Mouse (Mus musculus) lung, postnatal 0 days (tissue): ENCODE data around the gene Fhad1.
A peak's percentile ranks its signal among the peaks of the same experiment; 100 is the strongest.

Source experiments
- CTCF ChIP-seq: IDR thresholded peaks from 2 replicates; pipeline ENCODE4 v1.5.1; 2016; ENCODE audit warnings: antibody characterized with exemption, mild to moderate bottlenecking
- EP300 ChIP-seq: IDR thresholded peaks from 2 replicates; pipeline ENCODE4 v1.6.1; 2016; ENCODE audit warnings: antibody characterized with exemption, mild to moderate bottlenecking, control low read depth

GRCm38 (mm10) chr4:141874601-141875460 lies 140.1 kb downstream of the Fhad1 start, which contains the start of gene Efhd2:
- TF ChIP-seq CTCF (peak; percentile 12; the same call in 1 of the 2 replicates), EP300 (no peak)
